Mouse (Mus musculus): ENCODE data around the gene Rps13.

The Rps13 gene

DNA sequence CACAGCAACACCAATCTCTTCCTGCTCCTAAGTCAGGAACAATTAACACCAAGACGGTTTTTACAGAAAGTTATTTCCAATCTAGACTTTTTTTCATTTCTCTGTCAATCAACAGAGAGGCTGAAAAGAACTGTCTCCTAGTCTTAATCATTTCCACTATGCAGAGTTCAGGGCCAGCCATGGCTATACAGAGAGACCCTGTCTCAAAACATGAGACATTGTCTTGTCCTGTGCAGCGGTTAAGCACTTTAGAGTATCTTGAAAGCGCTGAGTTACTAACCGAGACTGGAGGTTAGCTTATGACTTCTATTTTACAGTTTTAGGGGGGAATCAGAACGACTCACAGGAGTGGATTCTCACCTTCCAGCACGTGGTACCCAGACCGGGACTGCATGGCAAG lies 5.2 kb downstream of the Rps13 start:
- no peaks in the 10 kb centered on the region for H3K9me3 ChIP-seq (ENCODE audit: low read length)
- peaks cover 13% of the 10 kb centered on the region for H3K4me1 ChIP-seq (replicated peaks; ENCODE audit: low read depth, low read length)
- TF ChIP-seq NANOG (IDR thresholded peaks at IDR 0.05; ENCODE audit: borderline replicate concordance, low read length) (no peak), POU5F1 (IDR thresholded peaks at IDR 0.05; ENCODE audit: borderline replicate concordance, low read length) (no peak), CTCF (conservative IDR thresholded peaks at IDR 0.05; ENCODE audit: low read length) (no peak)
- no peaks in the 10 kb centered on the region for H3K27me3 ChIP-seq (ENCODE audit: insufficient read depth, low read length)
- peaks cover 29% of the 10 kb centered on the region for H3K36me3 ChIP-seq (ENCODE audit: insufficient read depth, low read length)
- H3K4me3 ChIP-seq (replicated peaks; ENCODE audit: low read length) = no peak overlapping the region

DNA sequence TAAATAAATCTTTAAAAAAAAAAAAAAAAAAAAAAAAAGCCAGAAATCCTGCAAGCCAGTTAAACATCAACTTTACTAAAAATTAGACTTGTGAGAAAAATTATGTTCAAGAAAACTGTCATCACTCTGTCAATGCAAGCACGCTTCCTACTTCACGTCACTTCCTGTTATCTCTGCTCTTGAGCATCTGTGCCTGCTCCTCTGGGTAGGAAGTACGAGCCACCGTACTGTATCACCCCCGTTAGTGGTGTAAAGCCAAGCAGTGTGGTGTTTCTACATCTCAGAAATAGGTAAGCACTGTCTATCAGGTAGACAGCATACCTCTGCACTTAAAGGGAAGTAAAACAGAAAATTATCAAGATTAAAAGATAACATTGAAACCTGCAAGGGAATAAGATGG lies 6.1 kb downstream of the Rps13 start:
- H3K27me3 ChIP-seq (ENCODE audit: insufficient read depth, low read length) = no peaks in the 10 kb centered on the region
- H3K9me3 ChIP-seq (ENCODE audit: low read length) = no peaks in the 10 kb centered on the region
- no peak overlapping the region for H3K4me3 ChIP-seq (replicated peaks; ENCODE audit: low read length)
- H3K36me3 ChIP-seq (ENCODE audit: insufficient read depth, low read length) = peaks cover 22% of the 10 kb centered on the region
- TF ChIP-seq NANOG (IDR thresholded peaks at IDR 0.05; ENCODE audit: borderline replicate concordance, low read length) (no peak), POU5F1 (IDR thresholded peaks at IDR 0.05; ENCODE audit: borderline replicate concordance, low read length) (no peak), CTCF (conservative IDR thresholded peaks at IDR 0.05; ENCODE audit: low read length) (no peak)
- H3K4me1 ChIP-seq (replicated peaks; ENCODE audit: low read depth, low read length) = peaks cover 16% of the 10 kb centered on the region

DNA sequence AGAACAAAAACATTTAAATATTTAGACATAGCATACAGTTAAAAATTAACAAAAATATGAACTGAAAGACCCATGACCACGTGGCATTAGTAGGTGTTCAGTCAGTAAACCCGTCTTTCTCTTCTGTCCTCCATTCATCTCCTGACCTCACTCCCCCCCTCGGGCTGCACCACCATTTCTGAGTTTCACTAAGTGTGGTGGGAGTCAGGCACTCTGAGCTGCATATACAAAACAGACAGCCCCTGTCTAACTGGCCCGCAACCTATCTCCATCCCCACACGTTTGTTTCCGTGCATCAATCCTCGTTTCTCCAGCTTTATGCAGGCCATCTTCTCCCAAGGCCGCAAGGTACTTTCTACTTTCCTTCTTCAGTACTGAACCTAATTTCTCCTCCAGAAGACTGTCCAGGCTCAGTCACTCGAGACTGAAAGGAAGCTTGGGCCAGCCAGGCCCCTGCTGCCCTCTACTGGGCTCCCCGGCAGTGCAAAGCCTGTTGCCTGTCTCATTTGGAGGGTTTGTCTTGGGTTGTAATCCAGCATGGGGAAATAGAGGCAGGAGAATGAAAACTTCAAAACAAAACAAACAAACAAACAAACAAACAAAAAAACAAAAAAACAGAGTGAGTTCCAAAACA lies 10.5 kb downstream of the Rps13 start:
- Histone ChIP-seq H3K27me3 (ENCODE audit: insufficient read depth, low read length) (no peaks in the 10 kb centered on the region), H3K4me1 (replicated peaks; ENCODE audit: low read depth, low read length) (peaks cover 4% of the 10 kb centered on the region), H3K36me3 (ENCODE audit: insufficient read depth, low read length) (no peaks in the 10 kb centered on the region), H3K4me3 (replicated peaks; ENCODE audit: low read length) (no peak overlapping the region), H3K9me3 (ENCODE audit: low read length) (no peaks in the 10 kb centered on the region)
- TF ChIP-seq CTCF (conservative IDR thresholded peaks at IDR 0.05; ENCODE audit: low read length) (peak; percentile 60), NANOG (IDR thresholded peaks at IDR 0.05; ENCODE audit: borderline replicate concordance, low read length) (no peak)

DNA sequence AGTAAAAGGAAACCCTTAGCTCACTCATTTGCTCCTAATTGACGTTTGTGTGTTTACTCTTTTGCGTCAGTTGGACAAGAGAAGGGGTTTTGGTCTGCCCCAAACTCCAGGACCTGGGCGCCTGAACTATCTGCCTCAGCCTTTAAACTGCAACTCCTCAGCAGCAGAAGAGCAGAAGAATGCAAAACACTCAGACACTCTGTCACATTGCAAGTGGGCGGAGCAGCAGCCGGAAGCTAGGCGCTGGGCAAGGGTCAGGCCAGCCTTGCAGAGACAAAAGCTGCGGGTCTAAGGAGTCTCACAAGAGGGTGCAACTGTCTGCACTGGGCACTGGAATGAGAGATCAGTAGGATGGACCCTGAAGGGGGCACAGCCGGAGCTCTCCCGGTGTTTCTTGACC lies 24.5 kb downstream of the Rps13 start:
- peaks cover 8% of the 10 kb centered on the region for H3K36me3 ChIP-seq (ENCODE audit: insufficient read depth, low read length)
- TF ChIP-seq POU5F1 (IDR thresholded peaks at IDR 0.05; ENCODE audit: borderline replicate concordance, low read length) = no peak

DNA sequence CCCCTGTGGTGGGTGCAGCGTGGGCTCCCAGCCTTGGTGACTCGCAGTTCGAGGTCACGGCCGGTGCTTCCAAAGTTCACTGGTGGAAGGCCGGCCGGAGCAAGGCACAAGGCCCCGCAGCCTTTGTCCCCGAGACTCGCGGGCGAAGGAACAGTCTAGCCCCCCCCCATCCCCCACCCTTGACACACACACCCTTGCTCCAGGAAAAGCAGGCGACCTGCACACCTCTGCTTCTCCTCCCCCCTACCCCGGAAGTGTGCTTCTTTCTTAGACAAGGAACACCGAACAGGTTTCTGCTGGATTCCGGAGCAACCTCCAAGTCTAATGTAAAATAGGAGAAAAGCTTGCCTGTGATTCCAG lies 25.4 kb downstream of the Rps13 start:
- TF ChIP-seq NANOG (IDR thresholded peaks at IDR 0.05; ENCODE audit: borderline replicate concordance, low read length) (no peak), POU5F1 (IDR thresholded peaks at IDR 0.05; ENCODE audit: borderline replicate concordance, low read length) (no peak), CTCF (conservative IDR thresholded peaks at IDR 0.05; ENCODE audit: low read length) (no peak)
- Histone ChIP-seq H3K27me3 (ENCODE audit: insufficient read depth, low read length) (no peaks in the 10 kb centered on the region), H3K4me1 (replicated peaks; ENCODE audit: low read depth, low read length) (peaks cover 29% of the 10 kb centered on the region), H3K4me3 (replicated peaks; ENCODE audit: low read length) (peak overlapping the region; percentile 97), H3K9me3 (ENCODE audit: low read length) (no peaks in the 10 kb centered on the region), H3K36me3 (ENCODE audit: insufficient read depth, low read length) (peaks cover 13% of the 10 kb centered on the region)

More for the DNA sequence above, 24.5 kb downstream of the Rps13 start:
- no peaks in the 10 kb centered on the region for H3K27me3 ChIP-seq (ENCODE audit: insufficient read depth, low read length)
- H3K9me3 ChIP-seq (ENCODE audit: low read length) = no peaks in the 10 kb centered on the region
- H3K4me1 ChIP-seq (replicated peaks; ENCODE audit: low read depth, low read length) = peaks cover 21% of the 10 kb centered on the region
- peak overlapping the region; percentile 53 for H3K4me3 ChIP-seq (replicated peaks; ENCODE audit: low read length)

DNA sequence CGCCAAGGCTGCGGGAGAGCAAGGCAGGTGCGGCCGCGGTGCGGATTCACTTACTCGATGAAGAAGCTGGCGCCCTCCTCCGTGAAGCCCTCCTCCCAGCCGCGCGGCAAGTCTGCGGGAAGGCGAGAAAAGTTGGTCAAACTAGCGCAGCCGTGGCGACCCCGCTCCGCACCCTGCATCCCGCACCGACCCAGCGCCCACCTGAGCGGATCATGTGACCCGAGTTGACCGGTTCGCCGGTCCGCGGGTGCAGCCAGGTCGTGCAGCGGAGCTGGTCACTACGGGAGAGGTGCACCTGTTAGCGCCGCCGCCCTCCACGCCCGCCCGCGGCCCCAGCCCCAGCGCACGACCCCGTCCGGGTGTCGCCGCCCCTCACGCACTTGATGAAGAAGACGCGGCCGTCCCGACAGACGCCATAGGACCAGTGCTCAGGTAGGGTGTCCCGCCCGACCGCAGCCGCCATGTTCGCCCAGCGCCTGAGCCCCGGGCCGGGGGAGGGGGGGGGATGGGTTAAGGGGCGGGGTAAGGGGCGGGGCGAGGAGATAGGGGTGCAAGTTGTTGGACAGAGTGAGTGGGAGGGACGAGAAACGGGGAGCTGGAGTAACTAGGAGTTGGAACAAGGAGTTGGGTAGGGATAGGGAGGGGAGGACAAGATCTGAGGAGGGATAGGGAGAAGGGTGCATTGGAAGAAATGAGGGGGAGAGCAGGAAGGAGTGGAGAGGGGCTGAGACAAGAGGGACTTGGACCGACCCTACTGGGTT lies 25.9 kb downstream of the Rps13 start, which contains the start of gene Plekha7:
TSS of gene Plekha7 (minus strand) at position 506 of the 761 bp plus-strand sequence.
- Histone ChIP-seq H3K36me3 (ENCODE audit: insufficient read depth, low read length) (peaks cover 13% of the 10 kb centered on the region), H3K4me3 (replicated peaks; ENCODE audit: low read length) (peak within 1 kb of the TSS; percentile 97), H3K4me1 (replicated peaks; ENCODE audit: low read depth, low read length) (peaks cover 33% of the 10 kb centered on the region), H3K9me3 (ENCODE audit: low read length) (no peaks in the 10 kb centered on the region), H3K27me3 (ENCODE audit: insufficient read depth, low read length) (no peaks in the 10 kb centered on the region)
- TF ChIP-seq POU5F1 (IDR thresholded peaks at IDR 0.05; ENCODE audit: borderline replicate concordance, low read length) (no peak), CTCF (conservative IDR thresholded peaks at IDR 0.05; ENCODE audit: low read length) (no peak), NANOG (IDR thresholded peaks at IDR 0.05; ENCODE audit: borderline replicate concordance, low read length) (no peak)

DNA sequence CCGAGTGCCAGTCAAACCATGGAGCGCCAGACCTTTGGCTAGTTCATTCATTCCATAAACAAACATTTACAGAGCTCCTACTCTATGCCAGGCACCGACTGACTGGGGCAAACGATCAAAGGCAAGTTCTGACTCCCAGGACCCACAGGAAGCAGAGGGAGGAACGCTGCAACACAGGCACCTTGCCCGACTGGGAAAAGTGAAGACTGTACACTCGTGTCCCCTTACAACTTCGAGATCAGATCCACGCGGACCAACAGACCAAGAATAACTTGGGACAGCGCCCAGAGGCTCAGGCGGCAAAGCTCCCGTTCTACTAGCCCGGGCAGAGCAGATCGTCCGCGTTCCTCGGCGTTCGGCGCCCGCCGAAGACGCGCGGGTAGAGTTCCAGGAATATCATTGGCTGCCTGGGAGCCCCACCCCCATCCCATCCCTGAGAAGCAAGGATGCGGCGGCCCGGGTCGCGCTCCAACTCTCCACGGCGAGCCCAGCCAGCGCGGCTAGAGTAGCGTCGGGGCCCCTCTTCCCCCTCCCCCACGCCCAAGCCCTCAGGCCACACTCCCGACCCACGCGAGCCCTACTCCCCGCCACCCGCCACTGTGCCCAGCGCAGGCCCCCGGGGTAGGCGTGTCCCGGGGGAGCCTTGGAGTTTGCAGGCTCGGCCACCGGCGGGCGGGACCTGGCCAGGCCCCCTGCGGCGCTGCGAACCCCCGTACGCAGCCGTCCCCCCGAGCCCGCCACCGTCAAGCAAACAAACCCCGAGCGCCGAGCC lies 26.7 kb downstream of the Rps13 start:
- Histone ChIP-seq H3K36me3 (ENCODE audit: insufficient read depth, low read length) (peaks cover 13% of the 10 kb centered on the region), H3K27me3 (ENCODE audit: insufficient read depth, low read length) (no peaks in the 10 kb centered on the region), H3K4me3 (replicated peaks; ENCODE audit: low read length) (peak overlapping the region; percentile 97), H3K9me3 (ENCODE audit: low read length) (no peaks in the 10 kb centered on the region), H3K4me1 (replicated peaks; ENCODE audit: low read depth, low read length) (peaks cover 40% of the 10 kb centered on the region)
- TF ChIP-seq CTCF (conservative IDR thresholded peaks at IDR 0.05; ENCODE audit: low read length) (no peak), NANOG (IDR thresholded peaks at IDR 0.05; ENCODE audit: borderline replicate concordance, low read length) (no peak), POU5F1 (IDR thresholded peaks at IDR 0.05; ENCODE audit: borderline replicate concordance, low read length) (no peak)

DNA sequence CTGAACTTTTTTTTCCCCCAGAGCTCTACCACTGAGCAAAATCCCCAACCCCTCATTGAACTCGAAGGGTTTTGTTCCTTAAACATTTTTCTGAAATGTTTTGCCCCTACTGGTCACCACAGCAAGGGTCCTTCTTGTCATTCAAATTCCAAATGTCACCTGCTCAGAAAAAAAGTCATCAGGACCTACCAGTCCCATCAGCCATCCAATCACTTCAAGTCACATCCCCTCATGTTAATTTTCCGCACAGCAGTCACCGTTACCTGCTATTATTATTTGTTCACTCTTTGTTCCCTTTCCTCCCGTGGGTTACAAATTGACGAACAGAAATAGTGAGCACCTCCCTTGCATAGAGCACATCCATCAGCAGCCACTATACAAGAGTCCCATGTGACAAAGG lies 27.4 kb downstream of the Rps13 start:
- Histone ChIP-seq H3K36me3 (ENCODE audit: insufficient read depth, low read length) (peaks cover 13% of the 10 kb centered on the region), H3K9me3 (ENCODE audit: low read length) (no peaks in the 10 kb centered on the region), H3K4me1 (replicated peaks; ENCODE audit: low read depth, low read length) (peaks cover 46% of the 10 kb centered on the region), H3K27me3 (ENCODE audit: insufficient read depth, low read length) (no peaks in the 10 kb centered on the region), H3K4me3 (replicated peaks; ENCODE audit: low read length) (peak overlapping the region; percentile 97)
- TF ChIP-seq POU5F1 (IDR thresholded peaks at IDR 0.05; ENCODE audit: borderline replicate concordance, low read length) (peak; percentile 42; the same call in 1 of the 2 replicates), NANOG (IDR thresholded peaks at IDR 0.05; ENCODE audit: borderline replicate concordance, low read length) (0 out of 2 replicates have a peak, but pooled peaks have one; percentile 39), CTCF (conservative IDR thresholded peaks at IDR 0.05; ENCODE audit: low read length) (no peak)

Data from E14TG2a.4 (cell line).